Mouse (Mus musculus): ENCODE data around the gene Ren1. TPM values are rescaled to one million over a fixed set of nuclear protein-coding genes. Genes with fewer than 3 reads are reported as not detected.

The Ren1 gene
- polyA plus RNA-seq, 1 experiment from 2014 or later: not detected

GRCm38 (mm10) chr1:133316577-133316976 lies 33.7 kb upstream of the Ren1 start:
- no peak overlapping the region for H3K27ac ChIP-seq (ENCODE audit: low read depth, low read length)
- H3K27me3 ChIP-seq (ENCODE audit: control insufficient read depth, insufficient read depth, low read length): no peaks in the 10 kb centered on the region; the same call in 1 of the 2 replicates
- H3K36me3 ChIP-seq (ENCODE audit: control insufficient read depth, insufficient read depth, low read length): no peaks in the 10 kb centered on the region
- H3K4me2 ChIP-seq: no peak overlapping the region
- H3K4me3 ChIP-seq (ENCODE audit: low read depth, low read length): no peak overlapping the region
- H3K4me1 ChIP-seq (ENCODE audit: control insufficient read depth, insufficient read depth, low read length): no peaks in the 10 kb centered on the region; the same call in 1 of the 2 replicates
- ATAC-seq (replicated peaks; ENCODE audit: insufficient number of reproducible peaks, low FRiP score, low TSS enrichment): no peak
- H3K9ac ChIP-seq (ENCODE audit: low read depth, low read length): no peak overlapping the region
- 80% methylated on average over 4 of the region's 4 CpGs for WGBS (ENCODE audit: insufficient replicate concordance)
- H3K9me3 ChIP-seq (replicated peaks; ENCODE audit: control insufficient read depth, low read length): no peaks in the 10 kb centered on the region

DNA sequence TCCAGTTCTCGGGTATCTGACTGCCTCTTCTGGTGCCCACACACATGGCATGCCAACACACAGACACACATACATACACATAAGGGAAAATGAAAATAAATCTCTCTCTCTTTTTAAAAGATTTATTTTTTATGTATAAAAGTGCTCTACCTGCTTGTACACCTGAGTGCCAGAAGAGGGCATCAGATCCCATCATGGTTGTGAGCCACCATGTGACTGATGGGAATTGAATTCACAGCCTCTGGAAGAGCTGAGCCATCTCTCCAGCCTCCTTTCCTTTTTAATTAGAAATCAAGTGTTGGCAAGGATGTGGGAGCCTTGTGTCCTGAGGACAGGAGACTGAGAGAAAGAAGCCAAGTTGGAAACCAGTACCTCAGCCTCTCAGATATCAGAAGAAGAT lies 33.2 kb upstream of the Ren1 start:
- Histone ChIP-seq H3K9me3 (replicated peaks; ENCODE audit: control insufficient read depth, low read length) (no peaks in the 10 kb centered on the region), H3K36me3 (ENCODE audit: control insufficient read depth, insufficient read depth, low read length) (no peaks in the 10 kb centered on the region), H3K9ac (ENCODE audit: low read depth, low read length) (no peak overlapping the region), H3K27ac (ENCODE audit: low read depth, low read length) (no peak overlapping the region), H3K4me3 (ENCODE audit: low read depth, low read length) (no peak overlapping the region), H3K4me2 (no peak overlapping the region), H3K27me3 (ENCODE audit: control insufficient read depth, insufficient read depth, low read length) (no peaks in the 10 kb centered on the region; the same call in 1 of the 2 replicates), H3K4me1 (ENCODE audit: control insufficient read depth, insufficient read depth, low read length) (no peaks in the 10 kb centered on the region; the same call in 1 of the 2 replicates)
- WGBS (ENCODE audit: insufficient replicate concordance): 71% methylated on average over 1 of the region's 1 CpGs
- ATAC-seq (replicated peaks; ENCODE audit: insufficient number of reproducible peaks, low FRiP score, low TSS enrichment): no peak

DNA sequence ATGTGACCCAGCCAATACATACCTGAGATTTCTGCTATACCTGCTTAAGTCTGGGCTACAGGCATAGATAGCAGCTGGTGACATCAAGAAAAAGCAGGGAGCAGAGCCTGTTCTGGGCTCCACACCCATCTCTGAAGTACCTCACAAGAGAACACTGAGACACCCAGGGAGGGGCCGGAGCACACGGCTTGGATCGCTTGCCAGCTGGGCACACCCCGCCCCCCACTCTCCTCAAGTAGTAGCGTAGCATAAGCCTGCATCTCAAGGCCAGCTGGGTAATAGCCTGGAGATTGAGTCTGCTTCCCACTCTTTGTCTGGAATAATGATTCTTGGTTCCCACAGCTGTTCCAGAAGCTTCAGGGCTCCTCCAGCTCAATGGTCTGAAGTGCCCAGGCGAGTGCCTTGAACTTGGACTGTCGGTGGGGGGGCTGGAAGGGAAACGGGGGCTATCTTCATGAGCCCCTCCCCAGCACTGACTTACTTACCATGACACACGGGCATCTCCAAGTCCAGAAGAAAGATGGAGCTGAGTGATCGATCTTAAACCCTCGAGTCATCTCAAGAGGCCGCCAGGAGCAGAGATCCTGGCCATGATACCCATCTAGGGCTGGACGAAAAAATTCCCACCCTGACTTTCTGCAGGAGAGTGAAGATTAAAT lies 28.9 kb upstream of the Ren1 start, which contains the start of gene Kiss1:
Gene Kiss1 (plus strand): TSS at position 609 of the 659 bp plus-strand sequence.
- ATAC-seq (replicated peaks; ENCODE audit: insufficient number of reproducible peaks, low FRiP score, low TSS enrichment): no peak
- H3K4me3 ChIP-seq (ENCODE audit: low read depth, low read length): no peak within 1 kb of the TSS
- no peaks in the 10 kb centered on the region for H3K36me3 ChIP-seq (ENCODE audit: control insufficient read depth, insufficient read depth, low read length)
- H3K9me3 ChIP-seq (replicated peaks; ENCODE audit: control insufficient read depth, low read length): no peaks in the 10 kb centered on the region
- no peaks in the 10 kb centered on the region for H3K4me1 ChIP-seq (ENCODE audit: control insufficient read depth, insufficient read depth, low read length)
- no peak within 1 kb of the TSS for H3K9ac ChIP-seq (ENCODE audit: low read depth, low read length)
- H3K27ac ChIP-seq (ENCODE audit: low read depth, low read length): no peak within 1 kb of the TSS
- WGBS (ENCODE audit: insufficient replicate concordance): 80% methylated on average over 13 of the region's 13 CpGs
- H3K27me3 ChIP-seq (ENCODE audit: control insufficient read depth, insufficient read depth, low read length): no peaks in the 10 kb centered on the region
- H3K4me2 ChIP-seq: no peak within 1 kb of the TSS

- H3K9ac ChIP-seq (ENCODE audit: low read depth, low read length): no peak overlapping the region
- ATAC-seq (replicated peaks; ENCODE audit: insufficient number of reproducible peaks, low FRiP score, low TSS enrichment): no peak
Measured at GRCm38 (mm10) chr1:133323333-133323732, 27.0 kb upstream of the Ren1 start.

DNA sequence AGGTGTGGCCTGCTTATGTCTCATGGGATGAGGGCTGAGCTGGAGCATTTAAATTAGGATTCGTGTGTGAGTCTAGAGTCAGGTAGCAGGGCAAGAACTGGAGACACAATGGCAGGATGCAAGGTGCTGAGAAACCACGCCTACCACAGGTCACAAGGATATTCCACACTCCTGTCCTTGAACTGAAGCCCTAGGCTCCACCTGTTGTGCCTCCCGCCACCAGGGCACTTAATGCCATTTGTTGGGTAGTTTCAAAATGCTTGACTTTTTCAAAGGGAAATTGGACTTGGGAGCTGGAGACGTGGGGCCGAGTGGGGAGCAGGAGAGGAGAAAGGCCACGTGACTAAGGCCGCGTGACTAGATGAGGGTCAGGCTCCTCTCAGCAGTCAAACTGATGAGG lies 24.4 kb upstream of the Ren1 start:
- no peaks in the 10 kb centered on the region for H3K36me3 ChIP-seq (ENCODE audit: control insufficient read depth, insufficient read depth, low read length)
- peaks cover 32% of the 10 kb centered on the region for H3K27me3 ChIP-seq (ENCODE audit: control insufficient read depth, insufficient read depth, low read length)
- WGBS (ENCODE audit: insufficient replicate concordance): 66% methylated on average over 8 of the region's 8 CpGs

More at GRCm38 (mm10) chr1:133323333-133323732, 27.0 kb upstream of the Ren1 start:
- H3K27me3 ChIP-seq (ENCODE audit: control insufficient read depth, insufficient read depth, low read length): peaks cover 12% of the 10 kb centered on the region
- H3K27ac ChIP-seq (ENCODE audit: low read depth, low read length): no peak overlapping the region
- WGBS (ENCODE audit: insufficient replicate concordance): 42% methylated on average over 5 of the region's 5 CpGs
- H3K4me1 ChIP-seq (ENCODE audit: control insufficient read depth, insufficient read depth, low read length): no peaks in the 10 kb centered on the region
- H3K36me3 ChIP-seq (ENCODE audit: control insufficient read depth, insufficient read depth, low read length): no peaks in the 10 kb centered on the region
- no peak overlapping the region for H3K4me2 ChIP-seq
- H3K9me3 ChIP-seq (replicated peaks; ENCODE audit: control insufficient read depth, low read length): no peaks in the 10 kb centered on the region
- H3K4me3 ChIP-seq (ENCODE audit: low read depth, low read length): no peak overlapping the region

GRCm38 (mm10) chr1:133327094-133327493 lies 23.2 kb upstream of the Ren1 start:
- no peaks in the 10 kb centered on the region; the same call in 1 of the 2 replicates for H3K4me1 ChIP-seq (ENCODE audit: control insufficient read depth, insufficient read depth, low read length)

More for the DNA sequence above, 24.4 kb upstream of the Ren1 start:
- Histone ChIP-seq H3K9me3 (replicated peaks; ENCODE audit: control insufficient read depth, low read length) (no peaks in the 10 kb centered on the region), H3K27ac (ENCODE audit: low read depth, low read length) (no peak overlapping the region), H3K4me3 (ENCODE audit: low read depth, low read length) (no peak overlapping the region), H3K4me2 (no peak overlapping the region), H3K4me1 (ENCODE audit: control insufficient read depth, insufficient read depth, low read length) (no peaks in the 10 kb centered on the region; the same call in 1 of the 2 replicates), H3K9ac (ENCODE audit: low read depth, low read length) (no peak overlapping the region)
- no peak for ATAC-seq (replicated peaks; ENCODE audit: insufficient number of reproducible peaks, low FRiP score, low TSS enrichment)

DNA sequence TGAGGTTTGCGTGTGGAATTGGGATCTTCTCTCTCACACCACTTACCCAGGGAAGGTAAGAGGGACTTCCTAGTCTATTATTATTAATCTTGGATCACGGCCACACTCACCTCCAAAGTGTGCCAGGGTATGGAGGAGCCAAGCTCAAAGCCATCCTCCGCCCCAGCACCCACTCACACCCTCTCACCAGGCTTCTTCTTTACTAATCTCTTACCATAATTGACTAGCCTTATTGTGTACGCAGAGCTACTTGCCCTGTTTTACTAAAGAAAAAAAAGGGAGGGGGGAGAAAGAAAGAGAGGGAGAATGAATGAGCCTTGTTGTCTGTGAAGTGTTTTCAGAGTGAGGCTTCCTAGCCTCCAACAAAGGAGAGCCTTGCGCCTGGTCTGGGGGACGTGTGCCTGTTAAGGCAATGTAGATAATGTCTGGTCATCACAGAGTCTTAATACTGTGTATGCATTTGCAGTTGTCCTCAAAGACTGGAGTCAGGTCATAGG lies 22.0 kb upstream of the Ren1 start:
- Histone ChIP-seq H3K36me3 (ENCODE audit: control insufficient read depth, insufficient read depth, low read length) (no peaks in the 10 kb centered on the region), H3K9ac (ENCODE audit: low read depth, low read length) (no peak overlapping the region), H3K4me1 (ENCODE audit: control insufficient read depth, insufficient read depth, low read length) (no peaks in the 10 kb centered on the region; the same call in 1 of the 2 replicates), H3K4me2 (no peak overlapping the region), H3K9me3 (replicated peaks; ENCODE audit: control insufficient read depth, low read length) (no peaks in the 10 kb centered on the region), H3K4me3 (ENCODE audit: low read depth, low read length) (no peak overlapping the region), H3K27me3 (ENCODE audit: control insufficient read depth, insufficient read depth, low read length) (peaks cover 35% of the 10 kb centered on the region), H3K27ac (ENCODE audit: low read depth, low read length) (no peak overlapping the region)
- no peak for ATAC-seq (replicated peaks; ENCODE audit: insufficient number of reproducible peaks, low FRiP score, low TSS enrichment)
- WGBS (ENCODE audit: insufficient replicate concordance): 71% methylated on average over 6 of the region's 6 CpGs

More at GRCm38 (mm10) chr1:133327094-133327493, 23.2 kb upstream of the Ren1 start:
- Histone ChIP-seq H3K9me3 (replicated peaks; ENCODE audit: control insufficient read depth, low read length) (no peaks in the 10 kb centered on the region), H3K27ac (ENCODE audit: low read depth, low read length) (no peak overlapping the region), H3K4me3 (ENCODE audit: low read depth, low read length) (no peak overlapping the region), H3K36me3 (ENCODE audit: control insufficient read depth, insufficient read depth, low read length) (no peaks in the 10 kb centered on the region), H3K27me3 (ENCODE audit: control insufficient read depth, insufficient read depth, low read length) (peaks cover 35% of the 10 kb centered on the region), H3K4me2 (no peak overlapping the region), H3K9ac (ENCODE audit: low read depth, low read length) (no peak overlapping the region)
- 58% methylated on average over 5 of the region's 5 CpGs for WGBS (ENCODE audit: insufficient replicate concordance)
- ATAC-seq (replicated peaks; ENCODE audit: insufficient number of reproducible peaks, low FRiP score, low TSS enrichment): no peak

- Histone ChIP-seq H3K9me3 (replicated peaks; ENCODE audit: control insufficient read depth, low read length) (no peaks in the 10 kb centered on the region), H3K4me3 (ENCODE audit: low read depth, low read length) (peak overlapping the region; percentile 38), H3K9ac (ENCODE audit: low read depth, low read length) (no peak overlapping the region), H3K4me1 (ENCODE audit: control insufficient read depth, insufficient read depth, low read length) (no peaks in the 10 kb centered on the region; the same call in 1 of the 2 replicates), H3K4me2 (peak overlapping the region; percentile 77), H3K27ac (ENCODE audit: low read depth, low read length) (no peak overlapping the region), H3K36me3 (ENCODE audit: control insufficient read depth, insufficient read depth, low read length) (no peaks in the 10 kb centered on the region), H3K27me3 (ENCODE audit: control insufficient read depth, insufficient read depth, low read length) (peaks cover 35% of the 10 kb centered on the region)
- WGBS (ENCODE audit: insufficient replicate concordance): 6% methylated on average over 34 of the region's 34 CpGs
- no peak for ATAC-seq (replicated peaks; ENCODE audit: insufficient number of reproducible peaks, low FRiP score, low TSS enrichment)
Measured at GRCm38 (mm10) chr1:133328896-133329637, 21.2 kb upstream of the Ren1 start.
